Mouse (Mus musculus): ENCODE measurements around the gene Zfp653.

GRCm38 (mm10) chr9:22057031-22057517 is 14.1 kb downstream of the Zfp653 start:
- no peak for TF ChIP-seq CTCF (IDR thresholded peaks at IDR 0.05; ENCODE audit: low read depth)
- TF ChIP-seq EP300 (IDR thresholded peaks at IDR 0.05; ENCODE audit: low read depth): no peak
